Mouse (Mus musculus) kidney, postnatal 4 days (tissue): Measurements from ENCODE around the gene Lrig2.
A peak's percentile ranks its signal among the peaks of the same experiment; 100 is the strongest.
"Not testable (repeated sequence)": the region's sequence is repeated elsewhere in the genome, so short reads cannot be mapped to it uniquely, and the experiment has no call there.

Experiments used
- DNase-seq, 2 experiments: peaks; one replicate each; pipeline ENCODE4 v3.0.0; 2021; ENCODE audit warnings: mixed read lengths in 2 of 2

Lrig2 gene

GRCm38 (mm10) chr3:104427354-104427753 is 84.4 kb downstream of the Lrig2 start:
- DNase-seq, result not testable (repeated sequence)

DNA sequence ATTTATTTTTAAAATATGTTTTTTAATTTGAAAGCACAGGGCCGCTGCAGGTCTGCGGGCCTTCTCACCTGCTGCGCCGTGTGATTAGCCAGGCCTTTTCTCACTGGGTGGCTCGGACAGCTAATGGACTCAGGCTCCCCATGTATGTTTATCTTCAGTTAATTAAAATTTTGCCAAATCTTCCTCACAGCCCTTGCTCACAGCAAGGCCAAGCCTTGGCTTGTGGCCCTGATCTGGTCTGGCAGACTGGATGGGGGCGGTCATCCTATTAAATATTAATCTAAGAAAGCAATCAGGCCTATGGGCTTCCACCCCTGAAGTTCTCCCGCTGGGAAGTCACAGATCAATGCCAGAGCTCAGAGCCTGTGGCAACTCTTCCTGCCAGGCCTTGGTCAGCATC is 87.4 kb downstream of the Lrig2 start:
- DNase-seq, result peak; percentile 28 to 53

GRCm38 (mm10) chr3:104420929-104421328 is 90.8 kb downstream of the Lrig2 start:
- no peak for DNase-seq

DNA sequence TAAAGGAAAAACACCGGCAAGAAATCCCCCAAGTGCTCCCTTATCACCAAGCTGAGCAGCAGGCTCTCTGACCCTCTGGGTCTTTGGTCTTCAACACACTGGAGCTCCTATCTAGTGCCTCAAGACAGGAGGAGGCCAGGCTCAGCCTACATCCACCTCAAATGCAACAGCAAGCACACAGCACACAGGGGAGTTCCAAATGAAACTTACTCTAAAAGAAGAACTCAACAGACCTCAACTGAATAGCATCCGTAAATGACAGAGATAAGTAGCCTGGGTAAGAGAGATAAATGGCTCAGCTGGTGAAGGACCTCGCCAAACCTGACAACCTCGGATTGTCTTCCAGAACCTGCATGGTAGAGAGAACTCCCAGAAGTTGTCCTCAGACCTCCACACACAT is 91.7 kb downstream of the Lrig2 start:
- no peak for DNase-seq

- DNase-seq, result no peak
Observed at GRCm38 (mm10) chr3:104416806-104417205, 94.9 kb downstream of the Lrig2 start.

GRCm38 (mm10) chr3:104412482-104412881 is 99.2 kb downstream of the Lrig2 start:
- DNase-seq, result no peak

GRCm38 (mm10) chr3:104407506-104407905 is 104.2 kb downstream of the Lrig2 start:
- DNase-seq, result no peak

DNA sequence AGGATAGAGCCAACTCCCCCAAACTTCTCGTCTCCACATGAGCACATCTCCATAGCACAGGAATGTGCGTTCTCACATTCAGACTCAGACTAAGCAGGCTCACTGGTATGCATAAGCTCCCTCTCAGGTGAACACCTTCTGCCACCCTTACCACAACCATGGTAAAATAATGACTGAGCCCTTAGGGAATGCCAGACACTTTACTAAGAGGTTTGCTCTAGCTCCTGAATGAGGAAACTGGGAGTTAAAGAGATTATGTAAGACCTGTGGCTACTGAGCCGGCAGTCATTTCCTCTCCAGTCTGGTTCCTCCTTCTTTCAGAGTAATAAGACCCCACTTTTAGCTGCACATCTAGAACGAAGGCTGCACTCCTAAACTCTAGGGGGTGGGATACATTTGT is 108.1 kb downstream of the Lrig2 start:
- no peak for DNase-seq

DNA sequence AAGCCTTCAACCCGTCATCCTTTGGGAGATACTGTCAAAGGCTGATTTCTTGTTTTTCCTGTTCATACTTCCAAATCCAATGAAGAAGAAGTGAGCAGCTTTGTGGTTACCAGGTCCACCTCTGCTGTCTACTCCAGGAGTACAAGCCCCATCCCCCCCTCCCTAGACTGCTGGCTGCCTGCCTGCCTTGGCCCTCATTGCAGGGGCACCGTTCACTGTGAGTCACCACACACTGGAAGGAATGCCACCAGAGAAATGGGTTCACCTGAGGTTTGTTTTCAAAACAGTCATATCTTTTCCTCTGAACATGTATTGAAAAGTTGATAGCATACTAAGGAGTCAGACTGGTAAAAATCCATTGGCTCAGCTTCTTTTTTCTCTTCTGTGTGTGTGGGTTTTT is 110.5 kb downstream of the Lrig2 start:
- DNase-seq, result no peak

- DNase-seq, result no peak
Observed at GRCm38 (mm10) chr3:104400126-104400525, 111.6 kb downstream of the Lrig2 start.

DNA sequence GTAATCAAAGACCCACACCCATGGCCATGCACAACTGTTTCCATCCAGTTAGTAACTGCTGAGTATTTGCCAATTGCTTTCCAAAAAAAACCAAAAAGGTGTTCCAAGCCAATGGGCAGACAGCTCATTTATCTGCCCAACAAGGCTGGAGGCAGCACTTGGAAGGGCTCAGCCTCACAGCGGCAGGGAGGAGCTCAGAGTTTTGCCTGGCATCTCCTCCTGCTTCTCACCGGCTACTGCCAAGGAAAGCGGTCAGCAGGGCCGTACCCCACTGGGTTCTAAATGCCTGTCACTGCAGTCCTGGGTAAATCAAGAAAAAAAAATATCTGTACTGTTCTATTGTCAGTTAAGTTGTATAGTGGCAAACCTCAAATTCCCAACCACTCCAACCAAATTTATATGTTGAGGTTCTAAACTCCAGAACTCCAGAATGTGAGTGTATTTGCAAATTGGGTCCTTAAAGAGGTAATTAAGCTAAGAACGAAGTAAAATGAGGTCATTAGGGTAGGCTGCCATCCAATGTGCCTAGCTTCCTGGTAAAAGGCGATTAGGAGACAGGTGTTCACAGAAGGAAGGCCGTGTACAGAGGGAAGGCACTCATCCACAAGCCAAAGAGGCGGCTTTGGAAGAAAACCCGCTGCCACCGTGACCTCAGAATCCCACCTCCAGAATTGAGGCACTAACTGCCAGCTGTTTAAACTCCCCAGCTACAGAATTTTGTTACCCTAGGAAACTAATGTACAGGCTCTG is 112.2 kb downstream of the Lrig2 start:
- no peak for DNase-seq

- no peak for DNase-seq
Observed at GRCm38 (mm10) chr3:104397316-104397715, 114.4 kb downstream of the Lrig2 start.

DNA sequence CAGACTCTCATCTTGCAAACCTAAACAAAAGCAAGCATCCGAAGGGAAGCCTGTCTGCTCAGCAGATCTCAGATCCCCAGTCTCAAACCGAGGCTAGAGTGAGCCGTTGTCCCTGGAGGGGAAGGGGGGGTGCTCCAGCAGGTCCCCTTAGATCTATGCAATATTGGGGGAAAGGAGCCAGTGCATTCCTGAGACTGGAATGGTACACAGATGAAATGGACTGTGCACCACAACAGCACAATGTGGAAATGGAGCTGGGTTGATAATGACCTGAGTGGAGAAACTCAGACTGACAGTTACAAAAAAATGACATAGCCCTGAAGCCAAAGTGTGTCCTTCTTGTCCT is 115.0 kb downstream of the Lrig2 start:
- DNase-seq, result no peak

- no peak for DNase-seq
Observed at GRCm38 (mm10) chr3:104396067-104396735, 115.5 kb downstream of the Lrig2 start.

DNA sequence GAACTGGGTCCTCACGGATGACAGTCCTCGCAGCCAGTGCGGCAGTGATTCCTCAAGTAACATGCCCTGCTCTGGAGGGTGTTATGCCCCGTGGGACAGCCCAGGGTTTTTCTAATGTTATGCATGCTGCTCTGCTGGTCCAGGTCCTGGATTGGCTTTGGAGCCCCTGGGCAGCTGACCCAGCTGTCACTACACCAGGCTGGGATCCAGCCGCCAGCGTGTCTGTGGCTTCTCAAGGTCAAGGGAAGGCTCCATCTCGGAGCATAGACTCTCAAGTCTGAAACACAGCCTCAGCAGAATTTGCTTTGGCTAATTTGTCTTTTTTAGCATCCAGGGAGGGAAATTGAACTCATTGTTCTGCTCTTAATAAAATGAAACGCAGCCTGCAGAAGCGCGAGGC is 121.6 kb downstream of the Lrig2 start:
- DNase-seq, result peak; percentile 21 to 33

DNA sequence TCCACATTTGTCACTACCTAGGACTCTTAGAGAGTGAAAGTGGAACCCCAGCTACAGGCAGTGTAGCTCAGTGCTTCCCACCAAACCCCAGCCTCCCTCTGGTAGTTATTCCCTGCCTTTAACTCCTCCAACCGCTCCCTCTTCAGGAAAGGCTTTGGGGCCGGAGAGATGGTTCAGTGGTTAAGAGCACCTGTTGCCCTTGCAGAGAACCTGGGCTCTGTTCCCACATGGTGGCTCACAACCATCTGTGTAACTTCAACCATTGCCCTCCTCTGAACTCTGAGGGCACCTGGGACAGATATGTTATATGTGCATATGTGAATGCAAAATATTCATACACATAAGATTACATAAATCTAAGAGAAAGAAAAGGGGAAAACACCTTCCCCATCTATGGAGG is 122.3 kb downstream of the Lrig2 start:
- no peak for DNase-seq

DNA sequence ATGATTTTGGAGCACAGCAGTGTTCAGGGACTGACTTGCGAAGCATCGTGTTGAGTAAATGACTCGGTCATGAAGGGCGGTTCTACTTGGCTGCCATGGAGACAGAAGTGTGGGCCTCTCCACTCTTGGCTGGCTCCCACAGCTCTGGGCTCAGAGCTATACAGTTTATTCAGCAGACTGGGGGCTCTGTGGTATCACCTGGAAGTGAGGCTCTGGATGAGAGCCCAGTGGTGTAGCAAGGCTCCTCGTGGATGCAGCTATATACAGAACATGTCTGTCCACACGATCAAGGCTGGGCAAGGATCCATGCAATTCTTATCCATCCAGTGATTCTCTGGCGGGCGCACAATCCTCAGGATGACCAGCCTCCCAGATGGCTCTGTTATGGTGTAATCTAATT is 126.1 kb downstream of the Lrig2 start:
- DNase-seq, result peak in 1 of 2 experiments; percentile 12

DNA sequence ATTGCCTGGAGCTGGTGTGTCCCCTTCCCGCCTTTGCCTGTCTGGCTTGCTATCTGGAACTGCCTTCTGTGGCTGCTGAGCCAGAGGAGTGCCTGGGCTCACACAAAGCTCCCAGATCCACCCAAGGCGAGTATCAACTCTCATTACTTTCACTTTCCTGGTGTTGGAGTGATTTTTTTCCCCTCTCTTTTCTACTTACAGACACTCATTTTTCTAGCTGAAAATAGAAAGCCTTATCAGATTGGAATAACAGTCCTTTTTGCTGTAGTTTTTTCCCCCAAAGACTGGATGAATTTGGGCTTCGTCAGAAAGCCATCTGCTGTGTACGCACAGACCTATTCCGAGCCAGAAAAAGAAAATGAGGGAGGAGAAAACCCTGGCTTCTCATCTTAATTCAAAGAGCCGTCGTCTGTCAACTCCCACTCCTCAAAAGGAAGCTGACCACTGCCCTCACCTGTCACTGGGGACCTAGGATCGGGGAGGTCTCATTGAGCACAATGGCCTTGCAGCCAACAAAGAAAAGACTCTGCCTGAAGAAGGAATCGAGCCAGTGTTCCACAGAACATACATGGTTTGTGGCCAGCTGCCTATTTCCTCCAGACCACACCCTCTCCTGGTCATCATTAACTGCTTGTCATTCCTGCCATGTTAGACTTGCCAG is 127.9 kb downstream of the Lrig2 start:
- DNase-seq, result peak in 1 of 2 experiments; percentile 26

- no peak for DNase-seq
Observed at GRCm38 (mm10) chr3:104378228-104378627, 133.5 kb downstream of the Lrig2 start.

DNA sequence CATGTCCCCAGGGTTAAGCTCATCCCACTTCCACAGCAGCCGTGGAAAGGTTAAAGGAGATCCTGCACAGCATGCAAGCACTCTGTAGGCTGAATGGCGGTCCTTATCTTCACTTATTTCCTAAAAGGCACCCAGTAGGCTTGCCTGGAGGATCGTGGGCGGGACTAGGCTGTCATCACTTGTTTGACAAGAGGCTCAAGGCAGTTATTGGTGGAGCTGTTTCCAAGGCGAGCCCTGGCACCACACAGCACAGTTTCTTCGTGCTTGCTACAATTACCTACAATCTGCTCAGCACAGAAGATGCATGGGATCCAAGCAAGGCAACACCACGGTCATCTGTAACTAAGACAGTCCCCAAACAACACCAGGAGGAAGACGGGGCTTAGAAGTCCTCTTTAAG is 137.8 kb downstream of the Lrig2 start:
- no peak for DNase-seq

DNA sequence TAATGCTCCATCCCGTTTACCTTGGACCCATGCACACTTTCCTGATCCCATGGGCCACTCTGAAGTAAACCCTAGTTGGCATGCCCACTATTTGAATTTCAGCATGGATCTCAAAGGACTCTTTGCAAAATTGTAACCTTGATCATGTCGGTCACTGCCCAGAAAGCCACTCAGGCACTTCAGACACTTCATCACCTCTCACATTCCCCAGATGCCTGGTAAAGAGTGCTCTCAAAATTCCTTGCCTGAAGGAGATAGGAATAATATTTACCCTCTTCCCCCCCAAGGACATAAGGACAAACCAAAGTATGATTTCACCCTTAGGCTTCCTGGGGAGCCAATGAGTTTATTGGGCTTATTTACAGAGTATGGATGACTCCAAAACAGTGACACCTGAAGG is 139.3 kb downstream of the Lrig2 start:
- no peak for DNase-seq

DNA sequence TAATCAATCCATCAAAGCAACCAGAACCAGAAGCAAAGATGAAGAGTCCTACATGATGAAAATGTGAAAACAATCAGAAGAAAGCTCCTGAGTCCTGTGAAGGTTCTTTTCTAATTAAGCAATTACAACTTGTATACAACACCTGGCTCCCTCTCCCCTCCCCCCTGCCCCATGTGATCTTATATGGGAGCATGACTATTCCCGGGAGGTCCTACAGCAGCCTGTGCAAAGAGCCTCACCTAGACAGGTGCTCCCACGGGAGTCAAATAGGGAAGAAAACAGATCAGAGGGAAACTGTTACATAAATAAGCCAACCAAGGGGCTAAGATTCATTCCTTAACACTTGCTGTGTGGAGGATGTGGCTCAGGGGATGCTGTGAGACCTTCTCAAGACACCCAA is 143.8 kb downstream of the Lrig2 start:
- DNase-seq, result no peak

DNA sequence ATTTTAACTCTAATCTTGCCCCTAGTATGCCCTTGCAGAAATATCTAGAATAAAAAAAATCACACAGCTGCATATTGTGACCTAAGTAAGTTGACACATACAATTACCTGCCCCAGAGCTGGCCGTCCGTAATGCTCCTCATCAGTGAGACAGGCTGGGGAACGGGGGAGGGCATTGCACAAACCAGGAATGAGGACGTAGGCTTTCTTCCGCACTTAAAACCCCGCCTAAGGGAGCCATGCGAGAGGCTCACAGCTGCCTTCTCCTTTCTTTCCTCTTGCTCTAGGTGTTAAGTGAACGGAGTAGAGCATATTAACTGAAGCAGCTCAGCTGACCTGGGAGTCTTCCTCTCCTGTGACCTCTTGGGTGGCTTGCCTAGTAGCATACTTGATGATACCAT is 149.9 kb downstream of the Lrig2 start:
- no peak for DNase-seq

GRCm38 (mm10) chr3:104360325-104360724 is 151.4 kb downstream of the Lrig2 start:
- peak in 1 of 2 experiments; percentile 24 for DNase-seq
